Mouse (Mus musculus) CH12.LX (cell line): Measurements from ENCODE around the gene Gatd1.

Experiments
- CTCF ChIP-seq, 2 experiments: IDR thresholded peaks in 1 of 2; conservative IDR thresholded peaks in 1 of 2; 2 replicates each; pipeline ENCODE4 v1.5.1; 2011 to 2012; ENCODE audit warnings: low read depth in 2 of 2, low read length in 2 of 2, improper control_type of control experiment in 1 of 2, inconsistent platforms in 1 of 2, mild to moderate bottlenecking in 1 of 2, moderate library complexity in 1 of 2
- GABPA ChIP-seq: IDR thresholded peaks from 2 replicates; pipeline ENCODE4 v1.6.1; 2012; ENCODE audit warnings: low read depth, low read length, improper control_type of control experiment, inconsistent platforms; ENCODE audit not compliant: insufficient replicate concordance
- PAX5 ChIP-seq: IDR thresholded peaks from 2 replicates; pipeline ENCODE4 v1.6.1; 2012; ENCODE audit warnings: low read length, inconsistent platforms, mixed read lengths
- RCOR1 ChIP-seq: conservative IDR thresholded peaks from 2 replicates; pipeline ENCODE4 v1.6.1; 2012; ENCODE audit warnings: low read depth, mild to moderate bottlenecking, inconsistent platforms, low read length, improper control_type of control experiment
- USF1 ChIP-seq: IDR thresholded peaks from 2 replicates; pipeline ENCODE4 v1.6.1; 2014; ENCODE audit warnings: low read depth, mild to moderate bottlenecking, inconsistent platforms, low read length, improper control_type of control experiment
- ZNF384 ChIP-seq: IDR thresholded peaks from 2 replicates; pipeline ENCODE4 v1.6.1; 2012; ENCODE audit warnings: low read depth, low read length, improper control_type of control experiment, inconsistent platforms

- TF ChIP-seq ZNF384, result no peak
- TF ChIP-seq USF1, result no peak
- TF ChIP-seq CTCF (conservative IDR thresholded peaks at IDR 0.05 in 1 of 2, IDR thresholded peaks at IDR 0.05 in 1 of 2; ENCODE audit: low read depth in 2 of 2, low read length in 2 of 2), result no peak
- TF ChIP-seq GABPA, result no peak
- no peak for TF ChIP-seq RCOR1
- no peak for TF ChIP-seq PAX5
Observed at GRCm38 (mm10) chr7:141361510-141361909, 52.4 kb downstream of the Gatd1 start.
